Mouse (Mus musculus) megakaryocyte, embryonic 14.5 days (primary cell): ENCODE measurements around the gene Olfr148.

Experiments
- FLI1 ChIP-seq: IDR thresholded peaks from 2 replicates; pipeline ENCODE4 v1.6.1; 2012; ENCODE audit warnings: low read length, inconsistent platforms, mixed read lengths
- GATA1 ChIP-seq: IDR thresholded peaks from 3 replicates; pipeline ENCODE4 v1.6.1; 2012; ENCODE audit warnings: mixed read lengths, low read length, inconsistent platforms, borderline replicate concordance

DNA sequence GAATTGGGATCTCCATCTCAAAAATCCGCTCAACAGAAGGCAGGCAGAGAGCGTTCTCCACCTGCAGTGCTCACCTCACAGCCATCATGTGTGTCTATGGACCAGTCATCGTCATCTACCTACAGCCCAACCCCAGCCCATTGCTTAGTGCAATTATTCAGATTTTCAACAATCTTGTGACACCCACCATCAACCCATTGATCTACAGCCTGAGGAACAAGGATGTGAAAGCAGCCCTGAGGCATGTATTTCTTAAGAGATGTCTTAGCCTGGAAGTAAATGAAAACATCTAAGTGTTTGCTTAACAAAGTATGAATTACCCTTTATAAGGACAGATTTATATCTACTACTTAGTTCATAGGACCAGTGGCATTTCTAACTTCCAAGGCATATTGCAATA is 13.3 kb downstream of the Olfr148 start:
- TF ChIP-seq GATA1 = no peak
- no peak for TF ChIP-seq FLI1
